In the genomic region with DNA sequence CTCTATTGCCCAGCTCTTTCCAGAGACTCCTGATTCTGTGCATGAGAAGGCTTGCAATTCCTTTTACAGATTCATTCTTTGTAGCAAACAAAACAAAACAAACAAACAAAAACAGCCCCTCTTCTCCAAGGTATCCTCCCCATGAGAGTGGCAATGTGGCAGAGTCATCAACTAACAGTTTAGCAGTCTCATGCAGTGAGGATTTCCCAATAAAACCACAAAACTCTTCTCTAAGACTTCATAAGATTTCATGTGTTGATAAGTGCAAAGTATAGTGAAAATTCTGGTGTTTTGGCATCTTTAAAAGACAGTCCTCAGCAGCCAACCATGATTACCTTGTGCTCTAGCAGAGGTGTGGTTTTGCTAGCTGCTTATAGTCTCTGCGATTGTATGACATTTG, we compare ENCODE assay signal across 19 mouse cellular contexts.
"Had no signal": no experiment of that assay in that cellular context is flagged by ENCODE, and none has a peak within 500 bp of the region (broad histone marks: within the 10 kb centered on the region; RNA-seq: fewer than 3 reads in every experiment).

No protein-coding gene starts in this region.

- H3K4me2 ChIP-seq: liver, embryonic 15.5 days; lung, embryonic 15.5 days; midbrain, embryonic 11.5 days; midbrain, embryonic 13.5 days; midbrain, embryonic 15.5 days; neural tube, embryonic 12.5 days; stomach, embryonic 15.5 days had no signal

- ATAC-seq: liver, postnatal 0 days; lung, postnatal 0 days; midbrain, embryonic 13.5 days; midbrain, embryonic 15.5 days had no signal

- H3K36me3 ChIP-seq: liver, embryonic 15.5 days; lung, embryonic 15.5 days; midbrain, embryonic 13.5 days; midbrain, embryonic 15.5 days; neural tube, embryonic 12.5 days; stomach, embryonic 15.5 days had no signal

- H3K27me3 ChIP-seq: liver, embryonic 15.5 days; lung, embryonic 15.5 days; megakaryocyte, embryonic 14.5 days; midbrain, embryonic 13.5 days; midbrain, embryonic 15.5 days; neural tube, embryonic 12.5 days; stomach, embryonic 15.5 days had no signal

- DNase-seq: liver, postnatal 0 days; lung, adult 2 months; lung, postnatal 14 days; lung, postnatal 36 days; right cerebral cortex, postnatal 14 days; thymus, adult 2 months; thymus, postnatal 14 days; thymus, postnatal 4 days had no signal

- H3K9me3 ChIP-seq: liver, embryonic 15.5 days; lung, embryonic 15.5 days; megakaryocyte, embryonic 14.5 days; midbrain, embryonic 13.5 days; midbrain, embryonic 15.5 days; neural tube, embryonic 12.5 days; stomach, embryonic 15.5 days had no signal

- H3K4me1 ChIP-seq: liver, embryonic 15.5 days; lung, embryonic 15.5 days; midbrain, embryonic 13.5 days; midbrain, embryonic 15.5 days; neural tube, embryonic 12.5 days; stomach, embryonic 15.5 days had no signal

- H3K9ac ChIP-seq: liver, embryonic 15.5 days; liver, postnatal 0 days; lung, embryonic 15.5 days; midbrain, embryonic 13.5 days; midbrain, embryonic 15.5 days; neural tube, embryonic 12.5 days; stomach, embryonic 15.5 days had no signal

- H3K27ac ChIP-seq: liver, embryonic 15.5 days; lung, embryonic 15.5 days; macrophage; midbrain, embryonic 13.5 days; midbrain, embryonic 15.5 days; neural tube, embryonic 12.5 days; stomach, embryonic 15.5 days; stomach, postnatal 0 days had no signal

- H3K4me3 ChIP-seq: liver, embryonic 15.5 days; lung, embryonic 15.5 days; megakaryocyte, embryonic 14.5 days; midbrain, embryonic 13.5 days; midbrain, embryonic 15.5 days; neural tube, embryonic 12.5 days; stomach, embryonic 15.5 days had no signal
